Mouse (Mus musculus) olfactory bulb, adult 2 months (tissue): ENCODE data around the gene Arhgap24.

Experiments
- CTCF ChIP-seq: fragments of 200-500 bp; IDR thresholded peaks from 2 replicates; pipeline ENCODE4 v1.5.1; 2012; ENCODE audit warnings: low read depth, mild to moderate bottlenecking, low read length, moderate library complexity; ENCODE audit not compliant: insufficient read depth
- POLR2A ChIP-seq: fragments of 200-500 bp; IDR thresholded peaks from 2 replicates; pipeline ENCODE4 v1.6.1; 2012; ENCODE audit warnings: mild to moderate bottlenecking, low read depth, low read length, moderate library complexity; ENCODE audit not compliant: insufficient read depth

DNA sequence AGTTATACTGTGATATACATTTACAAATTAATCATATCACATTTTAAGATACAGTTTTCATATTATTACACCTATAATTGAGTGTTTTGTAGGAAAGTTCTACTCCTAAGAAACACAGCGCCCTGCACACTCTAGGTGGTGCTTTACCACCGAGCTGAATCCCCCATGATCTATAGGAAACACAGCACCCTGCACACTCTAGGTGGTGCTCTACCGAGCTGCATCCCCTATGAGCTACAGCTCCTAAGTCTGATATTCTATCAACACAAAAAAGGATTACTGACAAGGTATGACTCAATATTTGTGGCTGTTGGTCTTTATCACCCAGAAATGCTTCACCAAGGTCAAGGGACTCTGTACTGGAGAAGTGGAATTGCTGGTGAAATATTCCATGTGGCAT lies 27.0 kb downstream of the Arhgap24 start:
- TF ChIP-seq POLR2A (no peak), CTCF (no peak)
